Mouse (Mus musculus): ENCODE measurements around the gene Cfap58. TPM values are rescaled to one million over a fixed set of nuclear protein-coding genes. Genes with fewer than 3 reads are reported as not detected.

Gene Cfap58
- polyA plus RNA-seq, 1 experiment from 2014 or later = not detected

- Histone ChIP-seq H3K9me3 (no peaks in the 10 kb centered on the region), H3K27ac (peak within 1 kb of the TSS; percentile 98), H3K4me1 (peaks cover 42% of the 10 kb centered on the region), H3K4me3 (peak within 1 kb of the TSS; percentile 90), H3K27me3 (ENCODE audit: poor library complexity, severe bottlenecking) (no peaks in the 10 kb centered on the region), H3K36me3 (replicated peaks) (no peaks in the 10 kb centered on the region; the same call in 1 of the 2 replicates)
- WGBS = under 1% methylated on average over 48 of the region's 48 CpGs
- DNase-seq (ENCODE audit: extremely low spot score, low spot score) = peak; percentile 84
These were observed 18.1 kb upstream of the Cfap58 start, which contains the start of the genes Cfap43 and Itprip for GRCm38 (mm10) chr19:47919126-47919965. TSS of gene Cfap43 (minus strand) at chr19:47919287. TSS of gene Itprip (minus strand) at chr19:47919299.

- WGBS = 9% methylated on average over 8 of the region's 8 CpGs
- no peaks in the 10 kb centered on the region for H3K27me3 ChIP-seq (ENCODE audit: poor library complexity, severe bottlenecking)
- H3K9me3 ChIP-seq = no peaks in the 10 kb centered on the region
- H3K36me3 ChIP-seq (replicated peaks) = no peaks in the 10 kb centered on the region
- H3K4me1 ChIP-seq = peaks cover 40% of the 10 kb centered on the region
- H3K4me3 ChIP-seq = peak overlapping the region; percentile 90
- no peak for DNase-seq (ENCODE audit: extremely low spot score, low spot score)
- H3K27ac ChIP-seq = peak overlapping the region; percentile 98
These were observed 17.5 kb upstream of the Cfap58 start for GRCm38 (mm10) chr19:47919966-47920375.

GRCm38 (mm10) chr19:47925819-47926218, 11.7 kb upstream of the Cfap58 start:
- H3K4me1 ChIP-seq = no peaks in the 10 kb centered on the region
- H3K27me3 ChIP-seq (ENCODE audit: poor library complexity, severe bottlenecking) = no peaks in the 10 kb centered on the region
- no peak overlapping the region for H3K4me3 ChIP-seq
- no peaks in the 10 kb centered on the region; the same call in 1 of the 2 replicates for H3K9me3 ChIP-seq
- no peak overlapping the region for H3K27ac ChIP-seq
- WGBS = 90% methylated on average over 7 of the region's 7 CpGs
- no peak for DNase-seq (ENCODE audit: extremely low spot score, low spot score)
- H3K36me3 ChIP-seq (replicated peaks) = no peaks in the 10 kb centered on the region

GRCm38 (mm10) chr19:47927032-47927431, 10.4 kb upstream of the Cfap58 start:
- H3K27me3 ChIP-seq (ENCODE audit: poor library complexity, severe bottlenecking) = no peaks in the 10 kb centered on the region
- H3K4me1 ChIP-seq = no peaks in the 10 kb centered on the region
- no peaks in the 10 kb centered on the region; the same call in 1 of the 2 replicates for H3K9me3 ChIP-seq
- no peak for DNase-seq (ENCODE audit: extremely low spot score, low spot score)
- 89% methylated on average over 2 of the region's 2 CpGs for WGBS
- H3K27ac ChIP-seq = no peak overlapping the region
- no peak overlapping the region for H3K4me3 ChIP-seq
- no peaks in the 10 kb centered on the region for H3K36me3 ChIP-seq (replicated peaks)

- Histone ChIP-seq H3K9me3 (no peaks in the 10 kb centered on the region; the same call in 1 of the 2 replicates), H3K36me3 (replicated peaks) (no peaks in the 10 kb centered on the region), H3K27ac (no peak overlapping the region), H3K4me3 (no peak overlapping the region), H3K27me3 (ENCODE audit: poor library complexity, severe bottlenecking) (no peaks in the 10 kb centered on the region), H3K4me1 (no peaks in the 10 kb centered on the region)
- 89% methylated on average over 4 of the region's 4 CpGs for WGBS
- DNase-seq (ENCODE audit: extremely low spot score, low spot score) = no peak
These were observed 8.4 kb upstream of the Cfap58 start for GRCm38 (mm10) chr19:47929043-47929442.

GRCm38 (mm10) chr19:47931982-47932638, 5.4 kb upstream of the Cfap58 start:
- Histone ChIP-seq H3K36me3 (replicated peaks) (no peaks in the 10 kb centered on the region), H3K9me3 (no peaks in the 10 kb centered on the region), H3K27me3 (ENCODE audit: poor library complexity, severe bottlenecking) (0 out of 2 replicates have a peak, but pooled peaks cover 6% of the 10 kb centered on the region), H3K4me1 (peaks cover 4% of the 10 kb centered on the region), H3K4me3 (no peak overlapping the region), H3K27ac (no peak overlapping the region)
- 53% methylated on average over 7 of the region's 7 CpGs for WGBS
- peak; percentile 30 for DNase-seq (ENCODE audit: extremely low spot score, low spot score)

GRCm38 (mm10) chr19:47934146-47934545, 3.3 kb upstream of the Cfap58 start:
- DNase-seq (ENCODE audit: extremely low spot score, low spot score) = no peak
- H3K9me3 ChIP-seq = no peaks in the 10 kb centered on the region
- H3K36me3 ChIP-seq (replicated peaks) = no peaks in the 10 kb centered on the region
- peaks cover 20% of the 10 kb centered on the region for H3K27me3 ChIP-seq (ENCODE audit: poor library complexity, severe bottlenecking)
- 92% methylated on average over 8 of the region's 8 CpGs for WGBS
- peaks cover 21% of the 10 kb centered on the region for H3K4me1 ChIP-seq
- no peak overlapping the region for H3K27ac ChIP-seq
- H3K4me3 ChIP-seq = no peak overlapping the region

- DNase-seq (ENCODE audit: extremely low spot score, low spot score) = no peak
- no peaks in the 10 kb centered on the region for H3K9me3 ChIP-seq
- 80% methylated on average over 16 of the region's 16 CpGs for WGBS
These were observed 2.7 kb upstream of the Cfap58 start for GRCm38 (mm10) chr19:47934636-47935238.

GRCm38 (mm10) chr19:47935530-47935929, 1.9 kb upstream of the Cfap58 start:
- no peak for DNase-seq (ENCODE audit: extremely low spot score, low spot score)
- Histone ChIP-seq H3K4me3 (no peak overlapping the region), H3K9me3 (no peaks in the 10 kb centered on the region), H3K4me1 (peaks cover 21% of the 10 kb centered on the region), H3K36me3 (replicated peaks) (no peaks in the 10 kb centered on the region), H3K27me3 (ENCODE audit: poor library complexity, severe bottlenecking) (peaks cover 31% of the 10 kb centered on the region), H3K27ac (no peak overlapping the region)
- WGBS = 83% methylated on average over 6 of the region's 6 CpGs

More at GRCm38 (mm10) chr19:47934636-47935238, 2.7 kb upstream of the Cfap58 start:
- no peaks in the 10 kb centered on the region for H3K36me3 ChIP-seq (replicated peaks)
- peaks cover 21% of the 10 kb centered on the region for H3K4me1 ChIP-seq
- no peak overlapping the region for H3K4me3 ChIP-seq
- H3K27me3 ChIP-seq (ENCODE audit: poor library complexity, severe bottlenecking) = peaks cover 23% of the 10 kb centered on the region
- no peak overlapping the region for H3K27ac ChIP-seq

- peaks cover 21% of the 10 kb centered on the region for H3K4me1 ChIP-seq
- H3K27ac ChIP-seq = no peak overlapping the region
- no peak overlapping the region for H3K4me3 ChIP-seq
- no peaks in the 10 kb centered on the region for H3K36me3 ChIP-seq (replicated peaks)
- peaks cover 34% of the 10 kb centered on the region for H3K27me3 ChIP-seq (ENCODE audit: poor library complexity, severe bottlenecking)
- no peaks in the 10 kb centered on the region for H3K9me3 ChIP-seq
- WGBS = 91% methylated on average over 11 of the region's 11 CpGs
- no peak for DNase-seq (ENCODE audit: extremely low spot score, low spot score)
These were observed 985 bp upstream of the Cfap58 start for GRCm38 (mm10) chr19:47936490-47936889.

GRCm38 (mm10) chr19:47936938-47937337, 537 bp upstream of the Cfap58 start:
- DNase-seq (ENCODE audit: extremely low spot score, low spot score) = no peak
- WGBS = 72% methylated on average over 9 of the region's 9 CpGs
- peak overlapping the region; percentile 48; the same call in 1 of the 2 replicates for H3K4me3 ChIP-seq
- no peak overlapping the region for H3K27ac ChIP-seq
- no peaks in the 10 kb centered on the region for H3K36me3 ChIP-seq (replicated peaks)
- H3K9me3 ChIP-seq = no peaks in the 10 kb centered on the region
- H3K4me1 ChIP-seq = peaks cover 21% of the 10 kb centered on the region
- peaks cover 34% of the 10 kb centered on the region for H3K27me3 ChIP-seq (ENCODE audit: poor library complexity, severe bottlenecking)

GRCm38 (mm10) chr19:47939361-47939760, 1.9 kb downstream of the Cfap58 start:
- DNase-seq (ENCODE audit: extremely low spot score, low spot score) = no peak
- H3K4me3 ChIP-seq = no peak overlapping the region
- no peaks in the 10 kb centered on the region for H3K36me3 ChIP-seq (replicated peaks)
- H3K4me1 ChIP-seq = peaks cover 21% of the 10 kb centered on the region
- H3K9me3 ChIP-seq = no peaks in the 10 kb centered on the region
- H3K27me3 ChIP-seq (ENCODE audit: poor library complexity, severe bottlenecking) = peaks cover 34% of the 10 kb centered on the region
- WGBS = 83% methylated on average over 6 of the region's 6 CpGs
- no peak overlapping the region for H3K27ac ChIP-seq
